Mouse (Mus musculus) liver, postnatal 0 days (tissue): ENCODE results near the gene Wdr70.

ENCODE experiments used
- CTCF ChIP-seq: sonication (generic); IDR thresholded peaks from 2 replicates; pipeline ENCODE4 v1.5.1; 2016; ENCODE audit warnings: antibody characterized with exemption, low read depth
- EP300 ChIP-seq: IDR thresholded peaks from 2 replicates; pipeline ENCODE4 v1.6.1; 2016; ENCODE audit warnings: antibody characterized with exemption, low read depth, mild to moderate bottlenecking

- TF ChIP-seq CTCF (no peak), EP300 (no peak)
These were observed 120.4 kb downstream of the Wdr70 start for GRCm38 (mm10) chr15:7978640-7979039.
